ENCODE assay signal across 8 mouse cellular contexts in the genomic region with DNA sequence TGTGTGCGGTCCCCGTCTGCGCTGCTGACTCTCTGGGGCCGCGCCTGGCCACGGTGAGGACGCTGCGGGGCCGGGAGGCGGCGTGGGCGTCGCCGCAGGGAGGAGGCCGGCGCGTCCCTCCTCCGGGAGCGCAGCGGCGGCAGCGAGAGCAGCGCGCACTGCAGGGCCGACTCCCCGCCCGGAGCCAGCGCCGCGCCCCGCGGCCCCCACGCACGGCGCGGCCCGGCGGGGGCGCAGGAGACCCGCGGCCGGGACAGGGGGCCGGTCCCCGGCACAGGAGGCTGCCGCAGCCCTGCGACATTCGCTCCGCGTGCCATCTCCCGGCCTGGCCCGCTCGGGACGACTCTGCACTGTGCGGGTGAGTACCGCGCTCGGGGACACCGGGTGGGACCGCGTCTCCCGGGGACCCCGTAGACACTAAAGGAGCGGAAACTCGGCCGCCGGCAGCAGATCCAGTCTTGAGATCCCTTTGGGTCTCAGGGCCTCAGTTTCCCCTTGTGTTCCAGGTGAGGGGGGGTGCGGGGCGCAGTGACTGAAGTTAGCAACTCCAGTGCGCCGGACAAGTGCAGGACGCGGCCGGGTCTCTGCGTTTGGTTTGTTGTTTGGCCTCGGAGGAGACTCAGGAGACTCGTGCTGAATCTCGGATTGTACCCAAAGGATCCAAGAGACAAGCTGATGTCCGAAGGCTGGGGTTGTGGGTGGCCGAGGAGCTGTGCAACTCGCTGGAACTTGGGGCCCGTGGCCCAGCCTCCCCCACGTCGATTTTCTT. TPM values are rescaled to one million over a fixed set of nuclear protein-coding genes. Genes with fewer than 3 reads are reported as not detected.
DNase-seq lines count a peak whose midpoint lies in the region; ATAC-seq and TF ChIP-seq lines count a peak whose summit lies in the region.

Gene Eya2 (plus strand): TSS at position 126 of the 769 bp plus-strand sequence.

- DNase-seq in heart, adult 2 months: peak; percentile 32 to 35
- no peak for DNase-seq in heart, postnatal 10 days
- DNase-seq in ES-E14 (ENCODE audit: low read depth, low spot score): no peak
- DNase-seq in forebrain, embryonic 14.5 days (ENCODE audit: low spot score): peak; percentile 22
- DNase-seq in limb, embryonic 11.5 days (ENCODE audit: low spot score): peak; percentile 63
- DNase-seq in right cerebral cortex, postnatal 4 days: no peak

- intact Hi-C loops in heart, adult 2 months (cut with DNase I): no loop called here
- intact Hi-C loops in heart, postnatal 10 days (cut with DNase I): no loop called here

- TF ChIP-seq EP300 in heart, adult 2 months (IDR thresholded peaks at IDR 0.05; ENCODE audit: insufficient read depth, low read depth, low read length): no peak

- H3K36me3 ChIP-seq in heart, adult 2 months (ENCODE audit: control insufficient read depth, insufficient read depth, low read length): no peaks in the 10 kb centered on the region
- H3K36me3 ChIP-seq in ES-E14 (ENCODE audit: control insufficient read depth, insufficient read depth, low read length, poor library complexity, severe bottlenecking): no peaks in the 10 kb centered on the region
- no peaks in the 10 kb centered on the region for H3K36me3 ChIP-seq in forebrain, embryonic 14.5 days (ENCODE audit: control insufficient read depth, insufficient read depth, low read length)
- H3K36me3 ChIP-seq in limb, embryonic 11.5 days (ENCODE audit: control insufficient read depth, insufficient read depth, low read length): no peaks in the 10 kb centered on the region
- H3K36me3 ChIP-seq in small intestine, adult 2 months (ENCODE audit: control insufficient read depth, insufficient read depth, low read length): no peaks in the 10 kb centered on the region

- 1% methylated on average over 76 of the region's 83 CpGs for WGBS in heart, adult 2 months
- 0% methylated on average over 46 of the region's 83 CpGs for WGBS in forebrain, embryonic 14.5 days
- WGBS in limb, embryonic 11.5 days: under 1% methylated on average over 74 of the region's 83 CpGs
- WGBS in small intestine, adult 2 months: 1% methylated on average over 83 of the region's 83 CpGs

- peak within 1 kb of the TSS; percentile 91 for H3K4me2 ChIP-seq in forebrain, embryonic 14.5 days (ENCODE audit: low read length)
- H3K4me2 ChIP-seq in limb, embryonic 11.5 days (ENCODE audit: low read depth, severe bottlenecking): peak within 1 kb of the TSS; percentile 94

- peak within 1 kb of the TSS; percentile 45; the same call in 1 of the 2 replicates for H3K9ac ChIP-seq in heart, adult 2 months (ENCODE audit: low read depth, low read length)
- peak within 1 kb of the TSS; percentile 35; the same call in 1 of the 2 replicates for H3K9ac ChIP-seq in ES-E14 (ENCODE audit: insufficient read depth, low read depth, low read length, poor library complexity, severe bottlenecking)
- H3K9ac ChIP-seq in forebrain, embryonic 14.5 days (ENCODE audit: low read length): peak within 1 kb of the TSS; percentile 62
- peak within 1 kb of the TSS; percentile 62 for H3K9ac ChIP-seq in limb, embryonic 11.5 days (ENCODE audit: low read length)

- H3K4me3 ChIP-seq in heart, adult 2 months: peak within 1 kb of the TSS; percentile 10; the same call in 1 of the 2 replicates
- H3K4me3 ChIP-seq in ES-E14 (ENCODE audit: insufficient read depth in 1 of 2, low read depth in 1 of 2, low read length in 2 of 2, poor library complexity in 1 of 2, severe bottlenecking in 1 of 2): peak within 1 kb of the TSS; percentile 63 to 75
- H3K4me3 ChIP-seq in forebrain, embryonic 14.5 days (ENCODE audit: low read depth, low read length): peak within 1 kb of the TSS; percentile 42
- H3K4me3 ChIP-seq in limb, embryonic 11.5 days (ENCODE audit: low read depth, low read length): peak within 1 kb of the TSS; percentile 37
- H3K4me3 ChIP-seq in small intestine, adult 2 months (ENCODE audit: low read depth, low read length): peak within 1 kb of the TSS; percentile 12; the same call in 1 of the 2 replicates

- in situ Hi-C loops in ES-E14 (cut with MboI; ENCODE audit: low sequenced_read_pairs in 2 of 2, unreplicated experiment in 2 of 2): no loop called here

- H3K79me2 ChIP-seq in heart, adult 2 months (replicated peaks; ENCODE audit: control insufficient read depth, insufficient read depth, low read length): no peaks in the 10 kb centered on the region

- no peak within 1 kb of the TSS for H3K27ac ChIP-seq in heart, adult 2 months
- H3K27ac ChIP-seq in ES-E14 (ENCODE audit: insufficient read depth, low read depth, low read length, poor library complexity, severe bottlenecking): no peak within 1 kb of the TSS
- no peak within 1 kb of the TSS for H3K27ac ChIP-seq in forebrain, embryonic 14.5 days (ENCODE audit: low read depth, low read length)
- H3K27ac ChIP-seq in limb, embryonic 11.5 days (replicated peaks; ENCODE audit: low read depth, low read length): no peak within 1 kb of the TSS
- no peak within 1 kb of the TSS for H3K27ac ChIP-seq in small intestine, adult 2 months (ENCODE audit: insufficient read depth, low read depth, low read length)

- H3K4me1 ChIP-seq in heart, adult 2 months (ENCODE audit: control insufficient read depth, insufficient read depth, low read length): no peaks in the 10 kb centered on the region
- peaks cover 0 to 3% of the 10 kb centered on the region in 2 experiments; a peak in 1 of 4 replicates for H3K4me1 ChIP-seq in ES-E14 (ENCODE audit: control insufficient read depth in 2 of 2, insufficient read depth in 2 of 2, low read length in 2 of 2, poor library complexity in 1 of 2)
- H3K4me1 ChIP-seq in forebrain, embryonic 14.5 days (ENCODE audit: control insufficient read depth, insufficient read depth, low read length): no peaks in the 10 kb centered on the region
- peaks cover 16% of the 10 kb centered on the region for H3K4me1 ChIP-seq in limb, embryonic 11.5 days (ENCODE audit: control insufficient read depth, insufficient read depth, low read length)
- H3K4me1 ChIP-seq in small intestine, adult 2 months (ENCODE audit: control insufficient read depth, insufficient read depth, insufficient read length, low read length): no peaks in the 10 kb centered on the region

- no peak for TF ChIP-seq CTCF in heart, adult 2 months (IDR thresholded peaks at IDR 0.05)
- no peak for TF ChIP-seq CTCF in small intestine, adult 2 months (IDR thresholded peaks at IDR 0.05; ENCODE audit: extremely low read depth, insufficient read length, insufficient replicate concordance, low read depth, low read length)

- ATAC-seq in forebrain, embryonic 14.5 days: peak; percentile 54; the same call in 1 of the 2 replicates
- no peak for ATAC-seq in limb, embryonic 11.5 days (ENCODE audit: insufficient number of reproducible peaks, low FRiP score, low TSS enrichment, low read depth)
- ATAC-seq in megakaryocyte progenitor cell, adult 5-6 weeks (replicated peaks; ENCODE audit: poor library complexity): no peak

- no peak for TF ChIP-seq POLR2A in heart, adult 2 months (IDR thresholded peaks at IDR 0.05; ENCODE audit: insufficient read depth, low read depth, low read length)
- no peak for TF ChIP-seq POLR2A in small intestine, adult 2 months (IDR thresholded peaks at IDR 0.05; ENCODE audit: low read depth, low read length)

- no peaks in the 10 kb centered on the region for H3K9me3 ChIP-seq in ES-E14 (ENCODE audit: control insufficient read depth, insufficient read depth, low read depth, low read length)
- no peaks in the 10 kb centered on the region for H3K9me3 ChIP-seq in forebrain, embryonic 14.5 days (replicated peaks; ENCODE audit: control insufficient read depth, low read length)
- no peaks in the 10 kb centered on the region for H3K9me3 ChIP-seq in limb, embryonic 11.5 days (ENCODE audit: control insufficient read depth, low read length)

- peaks cover 7% of the 10 kb centered on the region; the same call in 1 of the 2 replicates for H3K27me3 ChIP-seq in heart, adult 2 months (ENCODE audit: control insufficient read depth, insufficient read depth, low read length)
- peaks cover 20% of the 10 kb centered on the region; the same call in 1 of the 2 replicates for H3K27me3 ChIP-seq in forebrain, embryonic 14.5 days (replicated peaks; ENCODE audit: control insufficient read depth, insufficient read depth, low read length)
- H3K27me3 ChIP-seq in limb, embryonic 11.5 days (ENCODE audit: control insufficient read depth, insufficient read depth, low read length): peaks cover 27% of the 10 kb centered on the region
- H3K27me3 ChIP-seq in small intestine, adult 2 months (ENCODE audit: control insufficient read depth, insufficient read depth, low read length): peaks cover 15% of the 10 kb centered on the region

TF ChIP-seq in ES-E14, 5 proteins besides CTCF, POLR2A, EP300 and RAD21:
- TF ChIP-seq MAFK (IDR thresholded peaks at IDR 0.05; ENCODE audit: insufficient read depth, low read depth, low read length) (no peak), ZC3H11A (IDR thresholded peaks at IDR 0.05; ENCODE audit: borderline replicate concordance, low read depth, low read length) (no peak), CHD2 (IDR thresholded peaks at IDR 0.05; ENCODE audit: low read depth, low read length) (no peak), ZNF384 (IDR thresholded peaks at IDR 0.05; ENCODE audit: low read depth, low read length) (no peak), HCFC1 (IDR thresholded peaks at IDR 0.05; ENCODE audit: borderline replicate concordance, insufficient read depth, low read length) (no peak)

RNA-seq across cellular contexts. Expression of gene Eya2, which starts in this region (rescaled TPM):
- total RNA-seq in heart, adult 2 months (2021): 1 to 10 TPM in 1 of 2 experiments, under 1 TPM in 1; 0.55 to 1.6 TPM
- polyA plus RNA-seq in heart, adult 2 months (2012; rRNA removed): 2.4 and 5.5 TPM in 2 replicates
- 1 to 10 TPM; 2.7 to 3.3 TPM for total RNA-seq in heart, postnatal 10 days (2021)
- 0.21 and 0.40 TPM in 2 replicates for total RNA-seq in ES-E14 (2012; rRNA removed)
- 4.2 and 4.6 TPM in 2 replicates for polyA plus RNA-seq in forebrain, embryonic 14.5 days (2014; fragmentation: Nextera tagmentation; extraction: Ambion mirVana)
- 8.8 and 13.0 TPM in 2 replicates for polyA plus RNA-seq in limb, embryonic 11.5 days (2014; fragmentation: Nextera tagmentation; extraction: Ambion mirVana)
- polyA plus RNA-seq in small intestine, adult 2 months (2012; rRNA removed): 0.93 and 12.1 TPM in 2 replicates
- 1.7 TPM in 2 replicates for total RNA-seq in megakaryocyte progenitor cell, adult 5-6 weeks (2015)
- 0.33 and 1.8 TPM in 2 replicates for total RNA-seq in megakaryocyte progenitor cell, adult 5-6 weeks (2017)

Comparison
In these comparisons a context has a peak if more than half of its experiments do, and no peak if none do; other contexts are left out.
1. DNase-seq: peak in heart, adult 2 months (2 of 2), forebrain, embryonic 14.5 days (single experiment) and limb, embryonic 11.5 days (single experiment); none in heart, postnatal 10 days (0 of 2), ES-E14 (single experiment) and right cerebral cortex, postnatal 4 days (single experiment).
2. H3K4me3 ChIP-seq: peak in every context shown above with its lines; median percentile 69 in ES-E14; 42 in forebrain, embryonic 14.5 days; 37 in limb, embryonic 11.5 days; 12 in small intestine, adult 2 months; 10 in heart, adult 2 months.
3. Peak in every context shown above with its lines, with median percentiles within 50 percentile points of each other: H3K9ac ChIP-seq.